Mouse (Mus musculus): Measurements from ENCODE around the gene Gnaq. TPM values are rescaled to one million over a fixed set of nuclear protein-coding genes. Genes with fewer than 3 reads are reported as not detected.

Gnaq gene
- polyA plus RNA-seq, 1 experiment, result 34.0 TPM

GRCm38 (mm10) chr19:16384094-16384493, 251.5 kb downstream of the Gnaq start:
- TF ChIP-seq POLR2A (IDR thresholded peaks at IDR 0.05; ENCODE audit: borderline replicate concordance, extremely low read depth, low read depth, low read length), result no peak
- H3K4me1 ChIP-seq (ENCODE audit: control insufficient read depth, insufficient read depth, low read length), result peaks cover 13% of the 10 kb centered on the region
- no peak for DNase-seq
- H3K4me3 ChIP-seq (replicated peaks; ENCODE audit: extremely low read depth, low read depth, low read length), result no peak overlapping the region
- WGBS, result 80% methylated on average over 6 of the region's 6 CpGs

- 75% methylated on average over 11 of the region's 11 CpGs for WGBS
- H3K4me3 ChIP-seq (replicated peaks; ENCODE audit: extremely low read depth, low read depth, low read length), result no peak overlapping the region
- DNase-seq, result no peak
- TF ChIP-seq POLR2A (IDR thresholded peaks at IDR 0.05; ENCODE audit: borderline replicate concordance, extremely low read depth, low read depth, low read length) (no peak), CTCF (IDR thresholded peaks at IDR 0.05; ENCODE audit: insufficient read depth, low read length) (no peak)
- H3K4me1 ChIP-seq (ENCODE audit: control insufficient read depth, insufficient read depth, low read length), result peaks cover 13% of the 10 kb centered on the region
These were observed 252.3 kb downstream of the Gnaq start for GRCm38 (mm10) chr19:16384957-16385356.

- Histone ChIP-seq H3K4me3 (replicated peaks; ENCODE audit: extremely low read depth, low read depth, low read length) (no peak overlapping the region), H3K4me1 (ENCODE audit: control insufficient read depth, insufficient read depth, low read length) (peaks cover 13% of the 10 kb centered on the region)
- DNase-seq, result no peak
- TF ChIP-seq POLR2A (IDR thresholded peaks at IDR 0.05; ENCODE audit: borderline replicate concordance, extremely low read depth, low read depth, low read length) (no peak), CTCF (IDR thresholded peaks at IDR 0.05; ENCODE audit: insufficient read depth, low read length) (no peak)
- WGBS, result 39% methylated on average over 6 of the region's 6 CpGs
These were observed 253.9 kb downstream of the Gnaq start for GRCm38 (mm10) chr19:16386514-16386913.

- Histone ChIP-seq H3K4me1 (ENCODE audit: control insufficient read depth, insufficient read depth, low read length) (peaks cover 3% of the 10 kb centered on the region; the same call in 1 of the 2 replicates), H3K4me3 (replicated peaks; ENCODE audit: extremely low read depth, low read depth, low read length) (no peak overlapping the region)
- TF ChIP-seq POLR2A (IDR thresholded peaks at IDR 0.05; ENCODE audit: borderline replicate concordance, extremely low read depth, low read depth, low read length), result no peak
- no peak for TF ChIP-seq CTCF (IDR thresholded peaks at IDR 0.05; ENCODE audit: insufficient read depth, low read length)
- WGBS, result 58% methylated on average over 6 of the region's 6 CpGs
- DNase-seq, result no peak
These were observed 257.7 kb downstream of the Gnaq start for GRCm38 (mm10) chr19:16390192-16390795.

GRCm38 (mm10) chr19:16394381-16394780, 261.8 kb downstream of the Gnaq start:
- TF ChIP-seq CTCF (IDR thresholded peaks at IDR 0.05; ENCODE audit: insufficient read depth, low read length), result no peak
- TF ChIP-seq POLR2A (IDR thresholded peaks at IDR 0.05; ENCODE audit: borderline replicate concordance, extremely low read depth, low read depth, low read length), result no peak
- no peak for DNase-seq
- Histone ChIP-seq H3K4me1 (ENCODE audit: control insufficient read depth, insufficient read depth, low read length) (no peaks in the 10 kb centered on the region; the same call in 1 of the 2 replicates), H3K4me3 (replicated peaks; ENCODE audit: extremely low read depth, low read depth, low read length) (no peak overlapping the region)
- 85% methylated on average over 5 of the region's 5 CpGs for WGBS

- H3K4me1 ChIP-seq (ENCODE audit: control insufficient read depth, insufficient read depth, low read length), result no peaks in the 10 kb centered on the region
- DNase-seq, result no peak
- TF ChIP-seq CTCF (IDR thresholded peaks at IDR 0.05; ENCODE audit: insufficient read depth, low read length) (no peak), POLR2A (IDR thresholded peaks at IDR 0.05; ENCODE audit: borderline replicate concordance, extremely low read depth, low read depth, low read length) (no peak)
- WGBS, result 78% methylated on average over 6 of the region's 6 CpGs
- H3K4me3 ChIP-seq (replicated peaks; ENCODE audit: extremely low read depth, low read depth, low read length), result no peak overlapping the region
These were observed 270.5 kb downstream of the Gnaq start for GRCm38 (mm10) chr19:16403101-16403500.

- no peaks in the 10 kb centered on the region for H3K4me1 ChIP-seq (ENCODE audit: control insufficient read depth, insufficient read depth, low read length)
- WGBS, result 41% methylated on average over 1 of the region's 1 CpGs
- no peak for DNase-seq
- no peak for TF ChIP-seq CTCF (IDR thresholded peaks at IDR 0.05; ENCODE audit: insufficient read depth, low read length)
- no peak for TF ChIP-seq POLR2A (IDR thresholded peaks at IDR 0.05; ENCODE audit: borderline replicate concordance, extremely low read depth, low read depth, low read length)
- H3K4me3 ChIP-seq (replicated peaks; ENCODE audit: extremely low read depth, low read depth, low read length), result no peak overlapping the region
These were observed 275.1 kb downstream of the Gnaq start for GRCm38 (mm10) chr19:16407727-16408126.

GRCm38 (mm10) chr19:16411302-16411701, 278.7 kb downstream of the Gnaq start:
- no peaks in the 10 kb centered on the region for H3K4me1 ChIP-seq (ENCODE audit: control insufficient read depth, insufficient read depth, low read length)
- no peak for DNase-seq
- TF ChIP-seq POLR2A (IDR thresholded peaks at IDR 0.05; ENCODE audit: borderline replicate concordance, extremely low read depth, low read depth, low read length) (no peak), CTCF (IDR thresholded peaks at IDR 0.05; ENCODE audit: insufficient read depth, low read length) (no peak)
- no peak overlapping the region for H3K4me3 ChIP-seq (replicated peaks; ENCODE audit: extremely low read depth, low read depth, low read length)

- no peak for DNase-seq
- WGBS, result 79% methylated on average over 5 of the region's 5 CpGs
- TF ChIP-seq POLR2A (IDR thresholded peaks at IDR 0.05; ENCODE audit: borderline replicate concordance, extremely low read depth, low read depth, low read length), result no peak
- no peak for TF ChIP-seq CTCF (IDR thresholded peaks at IDR 0.05; ENCODE audit: insufficient read depth, low read length)
- Histone ChIP-seq H3K4me3 (replicated peaks; ENCODE audit: extremely low read depth, low read depth, low read length) (no peak overlapping the region), H3K4me1 (ENCODE audit: control insufficient read depth, insufficient read depth, low read length) (no peaks in the 10 kb centered on the region)
These were observed 285.5 kb downstream of the Gnaq start for GRCm38 (mm10) chr19:16418086-16418663.

- TF ChIP-seq CTCF (IDR thresholded peaks at IDR 0.05; ENCODE audit: insufficient read depth, low read length), result no peak
- TF ChIP-seq POLR2A (IDR thresholded peaks at IDR 0.05; ENCODE audit: borderline replicate concordance, extremely low read depth, low read depth, low read length), result no peak
- H3K4me3 ChIP-seq (replicated peaks; ENCODE audit: extremely low read depth, low read depth, low read length), result no peak overlapping the region
- H3K4me1 ChIP-seq (ENCODE audit: control insufficient read depth, insufficient read depth, low read length), result peaks cover 5% of the 10 kb centered on the region
- DNase-seq, result no peak
- 47% methylated on average over 2 of the region's 2 CpGs for WGBS
These were observed 293.0 kb downstream of the Gnaq start for GRCm38 (mm10) chr19:16425596-16425995.

All from lung, adult 2 months (tissue).